Mouse (Mus musculus): ENCODE results near the gene Hba-a1.

Gene Hba-a1

GRCm38 (mm10) chr11:32297866-32298531 is 14.7 kb downstream of the Hba-a1 start:
- no peak for DNase-seq

GRCm38 (mm10) chr11:32298532-32298918 is 15.2 kb downstream of the Hba-a1 start:
- DNase-seq = no peak

GRCm38 (mm10) chr11:32299865-32300264 is 16.6 kb downstream of the Hba-a1 start, which contains the start of gene Hbq1a:
TSS of gene Hbq1a (plus strand) at chr11:32300069.
- peak; percentile 54 for DNase-seq

- DNase-seq = no peak
Measured at GRCm38 (mm10) chr11:32300279-32301267, 17.3 kb downstream of the Hba-a1 start.

GRCm38 (mm10) chr11:32301506-32301905 is 18.2 kb downstream of the Hba-a1 start:
- no peak for DNase-seq

- DNase-seq = peak; percentile 41
Measured at GRCm38 (mm10) chr11:32302824-32303419, 19.6 kb downstream of the Hba-a1 start.

- DNase-seq = no peak
Measured at GRCm38 (mm10) chr11:32303455-32303854, 20.1 kb downstream of the Hba-a1 start.

- DNase-seq = no peak
Measured at GRCm38 (mm10) chr11:32307006-32307405, 23.7 kb downstream of the Hba-a1 start.

GRCm38 (mm10) chr11:32309446-32309845 is 26.1 kb downstream of the Hba-a1 start:
- no peak for DNase-seq

GRCm38 (mm10) chr11:32309928-32310327 is 26.6 kb downstream of the Hba-a1 start:
- DNase-seq = no peak

GRCm38 (mm10) chr11:32316009-32316408 is 32.7 kb downstream of the Hba-a1 start:
- no peak for DNase-seq

- DNase-seq = no peak
Measured at GRCm38 (mm10) chr11:32320507-32321195, 37.3 kb downstream of the Hba-a1 start.

- peak; percentile 51 for DNase-seq
Measured at GRCm38 (mm10) chr11:32321196-32321565, 37.9 kb downstream of the Hba-a1 start.

- DNase-seq = peak; percentile 74
Measured at GRCm38 (mm10) chr11:32324609-32325008, 41.3 kb downstream of the Hba-a1 start.

GRCm38 (mm10) chr11:32331075-32331474 is 47.8 kb downstream of the Hba-a1 start:
- DNase-seq = no peak

- no peak for DNase-seq
Measured at GRCm38 (mm10) chr11:32331861-32332260, 48.5 kb downstream of the Hba-a1 start.

- DNase-seq = no peak
Measured at GRCm38 (mm10) chr11:32333235-32333634, 49.9 kb downstream of the Hba-a1 start.

Data from right cerebral cortex, postnatal 25 days (tissue).